Mouse (Mus musculus): ENCODE measurements around the gene 2010300C02Rik.

The 2010300C02Rik gene

GRCm38 (mm10) chr1:37568379-37568778, 151.5 kb downstream of the 2010300C02Rik start:
- no peak for DNase-seq (ENCODE audit: low spot score)

- no peak for DNase-seq (ENCODE audit: low spot score)
Measured at GRCm38 (mm10) chr1:37566754-37567153, 153.1 kb downstream of the 2010300C02Rik start.

- no peak for DNase-seq (ENCODE audit: low spot score)
Measured at GRCm38 (mm10) chr1:37566344-37566743, 153.5 kb downstream of the 2010300C02Rik start.

GRCm38 (mm10) chr1:37565396-37565795, 154.5 kb downstream of the 2010300C02Rik start:
- no peak for DNase-seq (ENCODE audit: low spot score)

GRCm38 (mm10) chr1:37561955-37562354, 157.9 kb downstream of the 2010300C02Rik start:
- DNase-seq (ENCODE audit: low spot score): no peak
